Mouse (Mus musculus) megakaryocyte, embryonic 14.5 days (primary cell): ENCODE measurements around the gene Wnt16.

Experiments
- FLI1 ChIP-seq: IDR thresholded peaks from 2 replicates; pipeline ENCODE4 v1.6.1; 2012; ENCODE audit warnings: low read length, inconsistent platforms, mixed read lengths
- GATA1 ChIP-seq: IDR thresholded peaks from 3 replicates; pipeline ENCODE4 v1.6.1; 2012; ENCODE audit warnings: mixed read lengths, low read length, inconsistent platforms, borderline replicate concordance

GRCm38 (mm10) chr6:22290790-22291189, 2.8 kb downstream of the Wnt16 start:
- TF ChIP-seq GATA1 (no peak), FLI1 (no peak)
